Mouse (Mus musculus) hindbrain, embryonic 14.5 days (tissue): Measurements from ENCODE around the gene Tspan3. TPM values are rescaled to one million over a fixed set of nuclear protein-coding genes. Genes with fewer than 3 reads are reported as not detected.

Experiments used
- ATAC-seq: fragments of 200-750 bp; cut with Nextera tagmentation; 2 replicates; pipeline ENCODE4 v1.8.0; 2017; ENCODE audit warnings: moderate number of reproducible peaks, mild to moderate bottlenecking, moderate TSS enrichment, moderate library complexity; ENCODE audit not compliant: low FRiP score
- DNase-seq: peaks from one replicate; pipeline ENCODE4 v3.0.0-alpha.2; 2015; ENCODE audit warnings: low spot score
- H3K27ac ChIP-seq: fragments of 300-500 bp; sonication (generic); 2 replicates; pipeline ENCODE4 v1.5.1; 2014; ENCODE audit warnings: mild to moderate bottlenecking, moderate library complexity
- H3K27me3 ChIP-seq: fragments of 300-500 bp; sonication (generic); 2 replicates; pipeline ENCODE4 v1.6.1; 2014; ENCODE audit warnings: mild to moderate bottlenecking, low read length, mixed read lengths; ENCODE audit not compliant: control insufficient read depth, insufficient read depth
- H3K36me3 ChIP-seq: fragments of 300-500 bp; sonication (generic); replicated peaks from 2 replicates; pipeline ENCODE4 v1.6.1; 2014; ENCODE audit not compliant: control insufficient read depth, insufficient read depth
- H3K4me1 ChIP-seq: fragments of 300-500 bp; sonication (generic); replicated peaks from 2 replicates; pipeline ENCODE4 v1.6.1; 2014; ENCODE audit warnings: antibody characterized with exemption, low read length, mixed read lengths; ENCODE audit not compliant: control insufficient read depth, insufficient read depth
- H3K4me2 ChIP-seq: fragments of 300-500 bp; sonication (generic); replicated peaks from 2 replicates; pipeline ENCODE4 v1.6.1; 2014; ENCODE audit warnings: mild to moderate bottlenecking, moderate library complexity
- H3K4me3 ChIP-seq: fragments of 300-500 bp; sonication (generic); replicated peaks from 2 replicates; pipeline ENCODE4 v1.5.1; 2014; ENCODE audit warnings: mild to moderate bottlenecking, low read length
- H3K9ac ChIP-seq: fragments of 300-500 bp; sonication (generic); 2 replicates; pipeline ENCODE4 v1.6.1; 2014
- H3K9me3 ChIP-seq: fragments of 300-500 bp; sonication (generic); 2 replicates; pipeline ENCODE4 v1.6.1; 2016; ENCODE audit warnings: low read length; ENCODE audit not compliant: control insufficient read depth
- WGBS: fragments of 180-500 bp; shearing (Covaris S2); extraction: QIAGEN DNeasy Blood & Tissue Kit; methylation state at CpG from one replicate; pipeline ENCODE4 v1.1.7; 2014; 5-methylcytosine and 5-hydroxymethylcytosine counted together
- polyA plus RNA-seq: library from polyadenylated mRNA; unstranded; fragments of >200 nt; fragmentation: Nextera tagmentation; extraction: Ambion mirVana; gene quantifications from 2 replicates; pipeline ENCODE4 v1.2.1, GENCODE M21; 2014

Tspan3 gene
- polyA plus RNA-seq, 1 experiment from 2014 or later: 605 TPM

GRCm38 (mm10) chr9:56106274-56107072, 58.8 kb downstream of the Tspan3 start:
- no peaks in the 10 kb centered on the region for H3K4me1 ChIP-seq
- H3K27me3 ChIP-seq: no peaks in the 10 kb centered on the region
- no peaks in the 10 kb centered on the region for H3K36me3 ChIP-seq
- no peak overlapping the region for H3K4me3 ChIP-seq
- WGBS: 51% methylated on average over 6 of the region's 6 CpGs
- H3K27ac ChIP-seq: no peak overlapping the region
- DNase-seq: no peak
- ATAC-seq: no peak
- no peaks in the 10 kb centered on the region for H3K9me3 ChIP-seq
- H3K4me2 ChIP-seq: no peak overlapping the region
- H3K9ac ChIP-seq: no peak overlapping the region

DNA sequence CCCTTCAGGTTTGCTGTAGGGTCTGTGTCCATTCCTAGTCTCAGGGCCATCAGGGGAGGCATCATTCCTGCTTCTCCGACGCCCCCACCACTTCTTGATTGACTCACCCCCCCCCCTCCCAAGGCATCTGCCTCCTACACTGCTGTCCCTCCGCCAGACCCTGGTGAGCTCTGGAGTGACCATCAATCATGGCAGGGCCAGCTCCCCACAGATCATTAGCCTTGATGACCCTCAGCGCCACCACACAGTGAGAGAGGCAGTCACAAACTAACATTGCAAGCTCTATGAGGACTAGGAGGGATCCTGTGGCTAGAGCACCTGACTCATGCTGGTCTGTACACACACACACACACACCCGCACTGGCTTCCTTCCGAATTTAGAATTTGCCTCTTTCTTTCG, 60.4 kb downstream of the Tspan3 start:
- Histone ChIP-seq H3K36me3 (no peaks in the 10 kb centered on the region), H3K27ac (no peak overlapping the region), H3K9me3 (no peaks in the 10 kb centered on the region), H3K4me2 (no peak overlapping the region), H3K9ac (no peak overlapping the region), H3K4me1 (no peaks in the 10 kb centered on the region), H3K27me3 (no peaks in the 10 kb centered on the region), H3K4me3 (no peak overlapping the region)
- WGBS: 55% methylated on average over 7 of the region's 7 CpGs
- no peak for DNase-seq
- no peak for ATAC-seq

DNA sequence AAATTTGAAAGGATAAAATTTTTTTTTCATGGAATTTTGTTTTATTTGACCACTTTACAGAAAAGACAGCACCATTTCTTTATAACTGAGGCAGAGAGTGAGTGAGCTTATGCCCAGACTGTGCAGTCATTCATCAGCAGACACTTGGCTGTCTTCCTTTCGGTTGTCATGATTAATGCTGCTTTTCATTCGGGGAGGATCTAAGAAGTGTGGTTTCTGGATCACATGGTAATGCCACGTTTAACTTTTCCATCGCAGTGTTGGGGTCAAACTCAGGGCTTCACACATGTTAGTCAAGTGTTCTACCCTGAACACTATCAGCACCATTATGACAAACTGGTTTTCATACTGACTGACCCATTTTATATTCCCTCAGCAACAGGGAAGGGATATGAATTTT, 64.3 kb downstream of the Tspan3 start:
- Histone ChIP-seq H3K4me1 (no peaks in the 10 kb centered on the region), H3K27me3 (no peaks in the 10 kb centered on the region), H3K4me3 (no peak overlapping the region), H3K4me2 (no peak overlapping the region), H3K36me3 (no peaks in the 10 kb centered on the region), H3K27ac (no peak overlapping the region), H3K9me3 (no peaks in the 10 kb centered on the region), H3K9ac (no peak overlapping the region)
- DNase-seq (no peak), ATAC-seq (no peak)
- 45% methylated on average over 4 of the region's 4 CpGs for WGBS

- no peak for ATAC-seq
- no peak for DNase-seq
- Histone ChIP-seq H3K4me1 (no peaks in the 10 kb centered on the region), H3K4me2 (no peak overlapping the region), H3K9me3 (no peaks in the 10 kb centered on the region), H3K4me3 (no peak overlapping the region), H3K27me3 (no peaks in the 10 kb centered on the region), H3K27ac (no peak overlapping the region), H3K36me3 (no peaks in the 10 kb centered on the region), H3K9ac (no peak overlapping the region)
- WGBS: 87% methylated on average over 7 of the region's 7 CpGs
These were observed 65.2 kb downstream of the Tspan3 start for GRCm38 (mm10) chr9:56100041-56100522.

- no peak overlapping the region for H3K27ac ChIP-seq
- no peak overlapping the region for H3K4me2 ChIP-seq
- WGBS: 88% methylated on average over 4 of the region's 4 CpGs
- DNase-seq (no peak), ATAC-seq (no peak)
- H3K36me3 ChIP-seq: no peaks in the 10 kb centered on the region
- no peaks in the 10 kb centered on the region for H3K9me3 ChIP-seq
- no peaks in the 10 kb centered on the region for H3K27me3 ChIP-seq
- no peak overlapping the region for H3K4me3 ChIP-seq
- H3K9ac ChIP-seq: no peak overlapping the region
- no peaks in the 10 kb centered on the region for H3K4me1 ChIP-seq
These were observed 67.5 kb downstream of the Tspan3 start for GRCm38 (mm10) chr9:56097584-56098298.

DNA sequence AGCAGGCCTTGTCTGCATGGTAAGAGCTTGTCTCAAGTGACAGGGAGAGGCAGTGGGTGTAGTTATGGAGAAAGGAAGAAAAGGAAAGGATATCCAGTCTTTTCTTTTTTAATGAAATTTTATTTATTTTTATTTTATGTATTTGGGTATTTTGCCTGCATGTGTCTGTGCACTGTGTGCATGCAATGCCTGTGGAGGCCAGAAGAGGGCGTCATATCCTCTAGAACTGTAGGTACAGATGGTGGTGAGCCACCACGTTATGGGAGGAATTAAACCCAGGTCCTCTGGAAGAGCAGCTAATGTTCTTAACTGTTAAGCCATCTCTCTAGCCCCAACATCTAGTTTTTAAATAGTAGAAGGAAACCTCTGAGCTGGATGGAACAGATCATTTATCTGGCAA, 73.2 kb downstream of the Tspan3 start:
- no peak for ATAC-seq
- DNase-seq: no peak
- no peaks in the 10 kb centered on the region for H3K36me3 ChIP-seq
- H3K4me2 ChIP-seq: no peak overlapping the region
- H3K4me1 ChIP-seq: no peaks in the 10 kb centered on the region; the same call in 1 of the 2 replicates
- no peak overlapping the region for H3K9ac ChIP-seq
- no peak overlapping the region for H3K27ac ChIP-seq
- 49% methylated on average over 2 of the region's 2 CpGs for WGBS
- H3K4me3 ChIP-seq: no peak overlapping the region
- H3K9me3 ChIP-seq: no peaks in the 10 kb centered on the region
- no peaks in the 10 kb centered on the region for H3K27me3 ChIP-seq

DNA sequence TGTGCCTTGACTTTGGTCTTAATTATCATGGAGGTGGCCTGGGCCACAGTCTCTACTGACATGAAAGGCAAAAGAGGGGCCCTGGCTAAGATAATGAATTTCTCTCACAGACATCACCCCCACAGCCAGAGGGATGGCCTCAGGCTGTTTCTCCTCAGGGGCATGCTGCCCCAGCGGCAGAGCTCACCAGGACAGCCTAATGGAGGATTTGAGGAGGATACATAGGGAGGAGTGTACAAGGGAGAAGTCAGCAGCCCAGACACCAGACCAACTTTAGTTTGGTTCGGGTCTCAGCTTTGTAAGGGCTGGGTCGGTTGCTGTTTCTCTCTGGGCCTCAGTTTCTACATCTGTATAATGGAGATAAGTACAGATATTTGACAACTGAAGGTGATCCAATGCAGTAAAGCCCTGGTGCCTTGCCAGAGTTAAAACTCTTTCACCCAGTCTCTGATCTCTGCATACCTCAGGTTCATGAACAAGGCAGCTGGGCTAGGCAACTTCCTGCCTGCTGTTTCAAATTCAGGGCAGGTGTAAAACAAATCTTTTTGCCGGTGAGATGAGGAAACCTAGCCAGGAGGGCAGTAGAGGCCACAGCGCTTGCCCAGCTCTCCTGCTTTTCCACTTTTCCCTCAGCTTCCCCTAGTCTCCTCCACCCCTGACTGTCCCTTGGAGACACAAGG, 74.6 kb downstream of the Tspan3 start:
- Histone ChIP-seq H3K36me3 (no peaks in the 10 kb centered on the region), H3K27ac (no peak overlapping the region), H3K27me3 (no peaks in the 10 kb centered on the region), H3K9ac (no peak overlapping the region), H3K4me2 (no peak overlapping the region), H3K4me1 (no peaks in the 10 kb centered on the region; the same call in 1 of the 2 replicates), H3K9me3 (no peaks in the 10 kb centered on the region), H3K4me3 (no peak overlapping the region)
- DNase-seq (no peak), ATAC-seq (no peak)
- WGBS: 85% methylated on average over 5 of the region's 5 CpGs

DNA sequence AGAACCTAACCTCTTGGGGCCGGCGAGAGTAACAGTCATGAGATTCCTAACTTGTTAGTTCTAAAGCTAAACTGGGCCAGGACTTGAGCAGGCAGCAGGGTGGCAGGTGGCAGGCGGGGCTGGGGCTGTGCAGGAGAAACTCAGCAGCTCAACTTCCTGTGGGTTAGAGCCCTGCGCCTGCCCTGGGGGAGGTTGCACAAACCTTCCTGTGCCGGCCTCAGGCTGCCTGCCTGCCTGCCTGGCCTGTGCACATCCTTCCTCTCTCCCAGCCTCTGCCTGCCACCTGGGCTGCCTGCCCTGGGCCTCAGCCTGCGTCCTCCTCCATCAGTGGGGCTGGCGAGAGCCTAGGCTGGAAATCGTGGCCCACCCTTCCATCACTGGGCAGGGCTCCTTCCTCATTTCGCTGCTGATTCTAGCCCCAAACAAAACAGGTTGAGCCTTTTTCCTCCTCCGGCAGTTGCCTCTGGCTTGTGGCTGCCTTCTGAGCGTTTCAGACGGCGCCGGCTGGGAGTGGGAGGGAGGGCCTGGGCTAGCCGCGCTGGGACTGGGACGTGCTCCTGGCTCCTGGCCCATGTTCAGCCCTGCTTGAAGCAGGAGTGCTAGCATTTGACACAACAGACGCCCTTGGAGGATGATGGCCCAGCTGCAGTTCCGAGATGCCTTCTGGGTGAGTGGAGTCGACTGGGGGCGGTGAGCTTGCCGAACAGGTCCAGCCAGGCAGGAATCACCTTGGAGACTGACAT, 75.3 kb downstream of the Tspan3 start, which contains the start of gene Pstpip1:
Pstpip1 (plus strand) TSS at position 185 of the 743 bp plus-strand sequence.
- H3K9ac ChIP-seq: no peak within 1 kb of the TSS

More for the DNA sequence above, 75.3 kb downstream of the Tspan3 start, which contains the start of gene Pstpip1:
- Histone ChIP-seq H3K4me3 (no peak within 1 kb of the TSS), H3K4me2 (peak within 1 kb of the TSS; percentile 31; the same call in 1 of the 2 replicates), H3K9me3 (no peaks in the 10 kb centered on the region), H3K27me3 (no peaks in the 10 kb centered on the region), H3K27ac (peak within 1 kb of the TSS; percentile 69; the same call in 1 of the 2 replicates), H3K36me3 (no peaks in the 10 kb centered on the region), H3K4me1 (no peaks in the 10 kb centered on the region; the same call in 1 of the 2 replicates)
- 29% methylated on average over 22 of the region's 22 CpGs for whole genome bisulfite sequencing
- DNase-seq: peak; percentile 57
- peak; percentile 80 for ATAC-seq
